Mouse (Mus musculus): ENCODE results near the gene Nsg2. TPM values are rescaled to one million over a fixed set of nuclear protein-coding genes. Genes with fewer than 3 reads are reported as not detected.

Gene Nsg2
- polyA plus RNA-seq, 1 experiment from 2014 or later = 0.69 TPM

- Histone ChIP-seq H3K27me3 (replicated peaks; ENCODE audit: control insufficient read depth, insufficient read depth, low read length) (no peaks in the 10 kb centered on the region), H3K27ac (ENCODE audit: low read depth, low read length) (no peak overlapping the region), H3K9ac (ENCODE audit: low read depth, low read length) (no peak overlapping the region), H3K36me3 (ENCODE audit: control insufficient read depth, insufficient read depth, low read length) (no peaks in the 10 kb centered on the region), H3K4me1 (replicated peaks; ENCODE audit: control insufficient read depth, insufficient read depth, low read length) (no peaks in the 10 kb centered on the region), H3K4me3 (ENCODE audit: low read depth, low read length) (no peak overlapping the region), H3K9me3 (ENCODE audit: control insufficient read depth, low read length) (no peaks in the 10 kb centered on the region; the same call in 1 of the 2 replicates), H3K4me2 (no peak overlapping the region)
- 63% methylated on average over 3 of the region's 3 CpGs for WGBS
- ATAC-seq (replicated peaks; ENCODE audit: low FRiP score) (no peak), DNase-seq (ENCODE audit: low spot score) (no peak)
Measured at GRCm38 (mm10) chr11:32008852-32009251, 8.6 kb downstream of the Nsg2 start.

- Histone ChIP-seq H3K27me3 (replicated peaks; ENCODE audit: control insufficient read depth, insufficient read depth, low read length) (no peaks in the 10 kb centered on the region), H3K36me3 (ENCODE audit: control insufficient read depth, insufficient read depth, low read length) (no peaks in the 10 kb centered on the region)
Measured at GRCm38 (mm10) chr11:32009961-32010662, 9.8 kb downstream of the Nsg2 start.

GRCm38 (mm10) chr11:32010663-32010970 is 10.4 kb downstream of the Nsg2 start:
- WGBS = 66% methylated on average over 5 of the region's 5 CpGs
- no peak overlapping the region for H3K4me3 ChIP-seq (ENCODE audit: low read depth, low read length)
- H3K4me1 ChIP-seq (replicated peaks; ENCODE audit: control insufficient read depth, insufficient read depth, low read length) = no peaks in the 10 kb centered on the region
- H3K4me2 ChIP-seq = no peak overlapping the region
- H3K9me3 ChIP-seq (ENCODE audit: control insufficient read depth, low read length) = no peaks in the 10 kb centered on the region; the same call in 1 of the 2 replicates
- no peak overlapping the region for H3K9ac ChIP-seq (ENCODE audit: low read depth, low read length)
- ATAC-seq (replicated peaks; ENCODE audit: low FRiP score) = no peak
- H3K36me3 ChIP-seq (ENCODE audit: control insufficient read depth, insufficient read depth, low read length) = no peaks in the 10 kb centered on the region
- H3K27me3 ChIP-seq (replicated peaks; ENCODE audit: control insufficient read depth, insufficient read depth, low read length) = no peaks in the 10 kb centered on the region
- no peak for DNase-seq (ENCODE audit: low spot score)
- no peak overlapping the region for H3K27ac ChIP-seq (ENCODE audit: low read depth, low read length)

More at GRCm38 (mm10) chr11:32009961-32010662, 9.8 kb downstream of the Nsg2 start:
- Histone ChIP-seq H3K4me1 (replicated peaks; ENCODE audit: control insufficient read depth, insufficient read depth, low read length) (no peaks in the 10 kb centered on the region), H3K4me2 (no peak overlapping the region), H3K27ac (ENCODE audit: low read depth, low read length) (no peak overlapping the region), H3K9ac (ENCODE audit: low read depth, low read length) (no peak overlapping the region), H3K4me3 (ENCODE audit: low read depth, low read length) (no peak overlapping the region), H3K9me3 (ENCODE audit: control insufficient read depth, low read length) (no peaks in the 10 kb centered on the region; the same call in 1 of the 2 replicates)
- DNase-seq (ENCODE audit: low spot score) (no peak), ATAC-seq (replicated peaks; ENCODE audit: low FRiP score) (no peak)
- WGBS = 46% methylated on average over 13 of the region's 13 CpGs

GRCm38 (mm10) chr11:32011867-32012603 is 11.8 kb downstream of the Nsg2 start:
- H3K27me3 ChIP-seq (replicated peaks; ENCODE audit: control insufficient read depth, insufficient read depth, low read length) = no peaks in the 10 kb centered on the region
- H3K4me2 ChIP-seq = no peak overlapping the region
- H3K36me3 ChIP-seq (ENCODE audit: control insufficient read depth, insufficient read depth, low read length) = no peaks in the 10 kb centered on the region
- no peak for DNase-seq (ENCODE audit: low spot score)
- no peak for ATAC-seq (replicated peaks; ENCODE audit: low FRiP score)
- H3K4me1 ChIP-seq (replicated peaks; ENCODE audit: control insufficient read depth, insufficient read depth, low read length) = no peaks in the 10 kb centered on the region
- no peak overlapping the region for H3K9ac ChIP-seq (ENCODE audit: low read depth, low read length)
- H3K9me3 ChIP-seq (ENCODE audit: control insufficient read depth, low read length) = no peaks in the 10 kb centered on the region
- H3K27ac ChIP-seq (ENCODE audit: low read depth, low read length) = no peak overlapping the region
- no peak overlapping the region for H3K4me3 ChIP-seq (ENCODE audit: low read depth, low read length)
- 40% methylated on average over 9 of the region's 9 CpGs for whole genome bisulfite sequencing

- no peak overlapping the region for H3K27ac ChIP-seq (ENCODE audit: low read depth, low read length)
- DNase-seq (ENCODE audit: low spot score) = no peak
- H3K4me1 ChIP-seq (replicated peaks; ENCODE audit: control insufficient read depth, insufficient read depth, low read length) = no peaks in the 10 kb centered on the region
- no peak overlapping the region for H3K4me2 ChIP-seq
- no peak overlapping the region for H3K9ac ChIP-seq (ENCODE audit: low read depth, low read length)
- 71% methylated on average over 4 of the region's 4 CpGs for WGBS
- H3K4me3 ChIP-seq (ENCODE audit: low read depth, low read length) = no peak overlapping the region
- no peaks in the 10 kb centered on the region for H3K27me3 ChIP-seq (replicated peaks; ENCODE audit: control insufficient read depth, insufficient read depth, low read length)
- H3K36me3 ChIP-seq (ENCODE audit: control insufficient read depth, insufficient read depth, low read length) = no peaks in the 10 kb centered on the region
- no peaks in the 10 kb centered on the region for H3K9me3 ChIP-seq (ENCODE audit: control insufficient read depth, low read length)
- ATAC-seq (replicated peaks; ENCODE audit: low FRiP score) = no peak
Measured at GRCm38 (mm10) chr11:32013014-32013427, 12.8 kb downstream of the Nsg2 start.

- 77% methylated on average over 1 of the region's 1 CpGs for WGBS
Measured at GRCm38 (mm10) chr11:32013561-32013960, 13.3 kb downstream of the Nsg2 start.

GRCm38 (mm10) chr11:32018201-32018600 is 17.9 kb downstream of the Nsg2 start:
- H3K36me3 ChIP-seq (ENCODE audit: control insufficient read depth, insufficient read depth, low read length) = no peaks in the 10 kb centered on the region
- H3K9me3 ChIP-seq (ENCODE audit: control insufficient read depth, low read length) = no peaks in the 10 kb centered on the region
- H3K27me3 ChIP-seq (replicated peaks; ENCODE audit: control insufficient read depth, insufficient read depth, low read length) = no peaks in the 10 kb centered on the region
- H3K4me1 ChIP-seq (replicated peaks; ENCODE audit: control insufficient read depth, insufficient read depth, low read length) = no peaks in the 10 kb centered on the region
- DNase-seq (ENCODE audit: low spot score) (no peak), ATAC-seq (replicated peaks; ENCODE audit: low FRiP score) (no peak)
- H3K4me2 ChIP-seq = no peak overlapping the region
- H3K27ac ChIP-seq (ENCODE audit: low read depth, low read length) = no peak overlapping the region
- H3K4me3 ChIP-seq (ENCODE audit: low read depth, low read length) = no peak overlapping the region
- H3K9ac ChIP-seq (ENCODE audit: low read depth, low read length) = no peak overlapping the region
- WGBS = 54% methylated on average over 4 of the region's 4 CpGs

More at GRCm38 (mm10) chr11:32013561-32013960, 13.3 kb downstream of the Nsg2 start:
- H3K9me3 ChIP-seq (ENCODE audit: control insufficient read depth, low read length) = no peaks in the 10 kb centered on the region
- ATAC-seq (replicated peaks; ENCODE audit: low FRiP score) (no peak), DNase-seq (ENCODE audit: low spot score) (no peak)
- no peaks in the 10 kb centered on the region for H3K36me3 ChIP-seq (ENCODE audit: control insufficient read depth, insufficient read depth, low read length)
- no peak overlapping the region for H3K9ac ChIP-seq (ENCODE audit: low read depth, low read length)
- no peaks in the 10 kb centered on the region for H3K27me3 ChIP-seq (replicated peaks; ENCODE audit: control insufficient read depth, insufficient read depth, low read length)
- H3K4me2 ChIP-seq = no peak overlapping the region
- H3K27ac ChIP-seq (ENCODE audit: low read depth, low read length) = no peak overlapping the region
- no peaks in the 10 kb centered on the region for H3K4me1 ChIP-seq (replicated peaks; ENCODE audit: control insufficient read depth, insufficient read depth, low read length)
- H3K4me3 ChIP-seq (ENCODE audit: low read depth, low read length) = no peak overlapping the region

- Histone ChIP-seq H3K9ac (ENCODE audit: low read depth, low read length) (no peak overlapping the region), H3K4me2 (no peak overlapping the region), H3K36me3 (ENCODE audit: control insufficient read depth, insufficient read depth, low read length) (no peaks in the 10 kb centered on the region), H3K9me3 (ENCODE audit: control insufficient read depth, low read length) (no peaks in the 10 kb centered on the region), H3K27me3 (replicated peaks; ENCODE audit: control insufficient read depth, insufficient read depth, low read length) (no peaks in the 10 kb centered on the region), H3K4me1 (replicated peaks; ENCODE audit: control insufficient read depth, insufficient read depth, low read length) (no peaks in the 10 kb centered on the region), H3K27ac (ENCODE audit: low read depth, low read length) (no peak overlapping the region), H3K4me3 (ENCODE audit: low read depth, low read length) (no peak overlapping the region)
- no peak for ATAC-seq (replicated peaks; ENCODE audit: low FRiP score)
- WGBS = 35% methylated on average over 8 of the region's 8 CpGs
- DNase-seq (ENCODE audit: low spot score) = no peak
Measured at GRCm38 (mm10) chr11:32020031-32020965, 20.0 kb downstream of the Nsg2 start.
